ENCODE assay signal across 9 mouse cellular contexts in the genomic region with DNA sequence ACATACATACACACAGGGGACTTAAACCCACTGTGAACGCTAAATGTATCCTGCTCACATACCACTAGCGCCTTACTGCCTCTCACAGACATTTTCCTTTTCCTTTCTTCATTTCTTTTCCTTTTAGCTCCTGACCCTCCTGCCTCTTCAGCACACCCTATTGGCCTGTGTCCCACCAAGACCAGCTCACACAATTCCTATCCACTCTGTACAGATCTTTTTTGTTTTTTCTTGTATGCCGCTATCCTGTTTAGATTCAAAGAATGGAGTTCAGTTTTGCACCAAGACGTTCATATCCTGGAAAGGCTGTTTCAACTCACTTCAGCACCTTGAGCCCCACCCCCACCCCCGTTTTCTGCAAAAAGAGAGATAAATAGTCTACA. TPM values are rescaled to one million over a fixed set of nuclear protein-coding genes. Genes with fewer than 3 reads are reported as not detected.
DNase-seq lines count a peak whose midpoint lies in the region; ATAC-seq and TF ChIP-seq lines count a peak whose summit lies in the region.
"Had no signal": no experiment of that assay in that cellular context is flagged by ENCODE, and none has a peak within 500 bp of the region (broad histone marks: within the 10 kb centered on the region; RNA-seq: fewer than 3 reads in every experiment).

No protein-coding gene starts in this region.

- H3K27me3 ChIP-seq in heart, embryonic 12.5 days (replicated peaks) = no peaks in the 10 kb centered on the region
- no peaks in the 10 kb centered on the region for H3K27me3 ChIP-seq in ES-Bruce4 (ENCODE audit: control insufficient read depth, insufficient read depth, low read length, poor library complexity, severe bottlenecking)
- no peaks in the 10 kb centered on the region for H3K27me3 ChIP-seq in forebrain, embryonic 16.5 days (replicated peaks; ENCODE audit: control insufficient read depth, insufficient read depth, low read length)
- no peaks in the 10 kb centered on the region for H3K27me3 ChIP-seq in midbrain, embryonic 11.5 days (ENCODE audit: control insufficient read depth, insufficient read depth, low read length)

- H3K4me3 ChIP-seq in heart, embryonic 12.5 days = peak overlapping the region; percentile 46
- H3K4me3 ChIP-seq in ES-Bruce4 (ENCODE audit: low read depth, low read length) = peak overlapping the region; percentile 9; the same call in 1 of the 2 replicates
- H3K4me3 ChIP-seq in forebrain, embryonic 16.5 days (replicated peaks; ENCODE audit: low read length) = peak overlapping the region; percentile 51
- peak overlapping the region; percentile 31 for H3K4me3 ChIP-seq in midbrain, embryonic 11.5 days (ENCODE audit: low read depth, low read length)

- H3K27ac ChIP-seq in heart, embryonic 12.5 days (ENCODE audit: poor library complexity, severe bottlenecking) = peak overlapping the region; percentile 95
- H3K27ac ChIP-seq in ES-Bruce4 (ENCODE audit: insufficient read depth, low read length) = peak overlapping the region; percentile 77
- peak overlapping the region; percentile 100 for H3K27ac ChIP-seq in forebrain, embryonic 16.5 days (ENCODE audit: low read length)
- peak overlapping the region; percentile 100 for H3K27ac ChIP-seq in midbrain, embryonic 11.5 days (ENCODE audit: low read depth, low read length)
- H3K27ac ChIP-seq: macrophage had no signal

- WGBS in heart, embryonic 12.5 days = 25% methylated on average over 5 of the region's 5 CpGs
- 5% methylated on average over 5 of the region's 5 CpGs for WGBS in forebrain, embryonic 16.5 days
- WGBS in midbrain, embryonic 11.5 days = 31% methylated on average over 5 of the region's 5 CpGs

- no peak for DNase-seq in heart, postnatal 36 days
- peak; percentile 90 for DNase-seq in midbrain, embryonic 11.5 days (ENCODE audit: low spot score, missing footprints)
- no peak for DNase-seq in adrenal gland, postnatal 4 days (ENCODE audit: low spot score in 2 of 2)
- DNase-seq in urinary bladder, postnatal 25 days (ENCODE audit: low spot score) = no peak
- no peak for DNase-seq in embryo, embryonic 9.5 days (ENCODE audit: extremely low spot score)

- H3K36me3 ChIP-seq in heart, embryonic 12.5 days = peaks cover 18% of the 10 kb centered on the region
- H3K36me3 ChIP-seq in ES-Bruce4 (ENCODE audit: control insufficient read depth, insufficient read depth, low read length, poor library complexity, severe bottlenecking) = no peaks in the 10 kb centered on the region
- H3K36me3 ChIP-seq in forebrain, embryonic 16.5 days (ENCODE audit: control insufficient read depth, insufficient read depth) = peaks cover 3% of the 10 kb centered on the region; the same call in 1 of the 2 replicates
- H3K36me3 ChIP-seq in midbrain, embryonic 11.5 days (ENCODE audit: control insufficient read depth, insufficient read depth, low read length) = peaks cover 14% of the 10 kb centered on the region

- TF ChIP-seq EP300 in ES-Bruce4 (IDR thresholded peaks at IDR 0.05; ENCODE audit: insufficient read depth, low read depth, low read length) = no peak

- TF ChIP-seq POLR2A in ES-Bruce4 (IDR thresholded peaks at IDR 0.05; ENCODE audit: insufficient read depth, low read length) = no peak

- peaks cover 6% of the 10 kb centered on the region; the same call in 1 of the 2 replicates for H3K9me3 ChIP-seq in heart, embryonic 12.5 days (replicated peaks)
- H3K9me3 ChIP-seq in ES-Bruce4 (replicated peaks; ENCODE audit: control insufficient read depth, insufficient read depth, low read length, poor library complexity, severe bottlenecking) = no peaks in the 10 kb centered on the region
- no peaks in the 10 kb centered on the region for H3K9me3 ChIP-seq in forebrain, embryonic 16.5 days (ENCODE audit: control insufficient read depth, low read length)
- no peaks in the 10 kb centered on the region; the same call in 1 of the 2 replicates for H3K9me3 ChIP-seq in midbrain, embryonic 11.5 days (ENCODE audit: control insufficient read depth, low read length)

- no peak for ATAC-seq in heart, embryonic 12.5 days (ENCODE audit: insufficient number of reproducible peaks, low FRiP score)
- no peak for ATAC-seq in forebrain, embryonic 16.5 days
- no peak for ATAC-seq in midbrain, embryonic 11.5 days (ENCODE audit: low FRiP score)

- H3K4me2 ChIP-seq in heart, embryonic 12.5 days = peak overlapping the region; percentile 84
- peak overlapping the region; percentile 90 for H3K4me2 ChIP-seq in forebrain, embryonic 16.5 days (ENCODE audit: low read length)
- peak overlapping the region; percentile 66 for H3K4me2 ChIP-seq in midbrain, embryonic 11.5 days

- H3K9ac ChIP-seq in heart, embryonic 12.5 days = peak overlapping the region; percentile 73
- H3K9ac ChIP-seq in ES-Bruce4 (ENCODE audit: low read depth, poor library complexity, severe bottlenecking) = no peak overlapping the region
- peak overlapping the region; percentile 78 for H3K9ac ChIP-seq in forebrain, embryonic 16.5 days (replicated peaks; ENCODE audit: low read depth, low read length)
- peak overlapping the region; percentile 73 for H3K9ac ChIP-seq in midbrain, embryonic 11.5 days (ENCODE audit: low read length)

- peaks cover 39% of the 10 kb centered on the region for H3K4me1 ChIP-seq in heart, embryonic 12.5 days (replicated peaks)
- H3K4me1 ChIP-seq in ES-Bruce4 (ENCODE audit: control insufficient read depth, insufficient read depth, low read length) = peaks cover 1% of the 10 kb centered on the region
- peaks cover 50% of the 10 kb centered on the region for H3K4me1 ChIP-seq in forebrain, embryonic 16.5 days (replicated peaks; ENCODE audit: control insufficient read depth, insufficient read depth, low read length)
- H3K4me1 ChIP-seq in midbrain, embryonic 11.5 days (ENCODE audit: control insufficient read depth, insufficient read depth, low read length) = peaks cover 29% of the 10 kb centered on the region

- TF ChIP-seq CTCF in ES-Bruce4 (IDR thresholded peaks at IDR 0.05; ENCODE audit: low read depth, low read length) = no peak

- intact Hi-C loops in heart, postnatal 36 days (cut with DNase I) = no loop called here

RNA-seq across cellular contexts. Expression of a gene that starts 5.9 kb away (rescaled TPM):
- polyA plus RNA-seq in heart, embryonic 12.5 days (2016; fragmentation: Nextera tagmentation; extraction: Ambion mirVana) = 162 and 167 TPM in 2 replicates
- total RNA-seq in heart, postnatal 36 days (2021) = 10 to 100 TPM; 29.3 to 37.4 TPM
- 59.8 and 61.6 TPM in 2 replicates for polyA plus RNA-seq in ES-Bruce4 (2011; ENCODE audit: insufficient read depth, insufficient read length, low read depth, missing spikeins)
- 113 and 116 TPM in 2 replicates for polyA plus RNA-seq in forebrain, embryonic 16.5 days (2015; fragmentation: Nextera tagmentation; extraction: Ambion mirVana)
- 78.4 and 92.1 TPM in 2 replicates for polyA plus RNA-seq in midbrain, embryonic 11.5 days (2014; fragmentation: Nextera tagmentation; extraction: Ambion mirVana)
- 10 to 100 TPM; 55.9 to 65.9 TPM for total RNA-seq in adrenal gland, postnatal 4 days (2021)

RNA-seq across cellular contexts. Expression of a gene that starts 25.0 kb away (rescaled TPM):
- 22.2 and 24.5 TPM in 2 replicates for polyA plus RNA-seq in heart, embryonic 12.5 days (2016; fragmentation: Nextera tagmentation; extraction: Ambion mirVana)
- total RNA-seq in heart, postnatal 36 days (2021) = 10 to 100 TPM; 16.9 to 17.4 TPM
- polyA plus RNA-seq in ES-Bruce4 (2011; ENCODE audit: insufficient read depth, insufficient read length, low read depth, missing spikeins) = 80.7 and 105 TPM in 2 replicates
- polyA plus RNA-seq in forebrain, embryonic 16.5 days (2015; fragmentation: Nextera tagmentation; extraction: Ambion mirVana) = 34.6 and 35.3 TPM in 2 replicates
- 39.3 TPM in 2 replicates for polyA plus RNA-seq in midbrain, embryonic 11.5 days (2014; fragmentation: Nextera tagmentation; extraction: Ambion mirVana)
- total RNA-seq in adrenal gland, postnatal 4 days (2021) = 10 to 100 TPM; 30.1 to 31.4 TPM

RNA-seq across cellular contexts. Expression of a gene that starts 31.1 kb away (rescaled TPM):
- 16.1 and 17.4 TPM in 2 replicates for polyA plus RNA-seq in heart, embryonic 12.5 days (2016; fragmentation: Nextera tagmentation; extraction: Ambion mirVana)
- total RNA-seq in heart, postnatal 36 days (2021) = 10 to 100 TPM; 31.9 to 33.0 TPM
- polyA plus RNA-seq in ES-Bruce4 (2011; ENCODE audit: insufficient read depth, insufficient read length, low read depth, missing spikeins) = 35.2 and 41.1 TPM in 2 replicates
- polyA plus RNA-seq in forebrain, embryonic 16.5 days (2015; fragmentation: Nextera tagmentation; extraction: Ambion mirVana) = 19.0 and 19.8 TPM in 2 replicates
- polyA plus RNA-seq in midbrain, embryonic 11.5 days (2014; fragmentation: Nextera tagmentation; extraction: Ambion mirVana) = 9.8 and 10.5 TPM in 2 replicates
- 10 to 100 TPM; 57.7 to 61.0 TPM for total RNA-seq in adrenal gland, postnatal 4 days (2021)

RNA-seq across cellular contexts. Expression of a gene that starts 55.0 kb away (rescaled TPM):
- 0.14 and 0.37 TPM in 2 replicates for polyA plus RNA-seq in heart, embryonic 12.5 days (2016; fragmentation: Nextera tagmentation; extraction: Ambion mirVana)
- not detected for total RNA-seq in heart, postnatal 36 days (2021)
- 1.3 and 2.5 TPM in 2 replicates for polyA plus RNA-seq in ES-Bruce4 (2011; ENCODE audit: insufficient read depth, insufficient read length, low read depth, missing spikeins)
- 0.08 TPM in 1 of 2 replicates, not detected in the other for polyA plus RNA-seq in forebrain, embryonic 16.5 days (2015; fragmentation: Nextera tagmentation; extraction: Ambion mirVana)
- polyA plus RNA-seq in midbrain, embryonic 11.5 days (2014; fragmentation: Nextera tagmentation; extraction: Ambion mirVana) = 0.14 TPM in 1 of 2 replicates, not detected in the other
- total RNA-seq in adrenal gland, postnatal 4 days (2021) = under 1 TPM in 1 of 2 experiments, not detected in 1; 0.11 TPM
- polyA plus RNA-seq: macrophage had no signal
